Mouse (Mus musculus) layer of hippocampus, adult 2 months (tissue): Measurements from ENCODE around the gene Olfr523. TPM values are rescaled to one million over a fixed set of nuclear protein-coding genes. Genes with fewer than 3 reads are reported as not detected.
A peak's percentile ranks its signal among the peaks of the same experiment; 100 is the strongest.

Source experiments
- DNase-seq, 2 experiments: peaks; one replicate each; pipeline ENCODE4 v3.0.0; 2022; ENCODE audit warnings: low spot score in 2 of 2
- H3K27ac ChIP-seq: fragments of 200-600 bp; 2 replicates; pipeline ENCODE4 v1.8.1; 2022
- H3K4me3 ChIP-seq: fragments of 200-600 bp; 2 replicates; pipeline ENCODE4 v1.8.1; 2022; ENCODE audit warnings: mild to moderate bottlenecking
- CTCF ChIP-seq: fragments of 200-600 bp; conservative IDR thresholded peaks from 2 replicates; pipeline ENCODE4 v1.8.1; 2022; ENCODE audit warnings: antibody characterized with exemption, mild to moderate bottlenecking, moderate library complexity
- total RNA-seq, 2 experiments: library from RNA; stranded (reverse); gene quantifications; 2 replicates each; pipeline ENCODE4 v1.2.3; 2021

The Olfr523 gene
- total RNA-seq, 2 experiments from 2014 or later = 0.10 to 0.20 TPM

DNA sequence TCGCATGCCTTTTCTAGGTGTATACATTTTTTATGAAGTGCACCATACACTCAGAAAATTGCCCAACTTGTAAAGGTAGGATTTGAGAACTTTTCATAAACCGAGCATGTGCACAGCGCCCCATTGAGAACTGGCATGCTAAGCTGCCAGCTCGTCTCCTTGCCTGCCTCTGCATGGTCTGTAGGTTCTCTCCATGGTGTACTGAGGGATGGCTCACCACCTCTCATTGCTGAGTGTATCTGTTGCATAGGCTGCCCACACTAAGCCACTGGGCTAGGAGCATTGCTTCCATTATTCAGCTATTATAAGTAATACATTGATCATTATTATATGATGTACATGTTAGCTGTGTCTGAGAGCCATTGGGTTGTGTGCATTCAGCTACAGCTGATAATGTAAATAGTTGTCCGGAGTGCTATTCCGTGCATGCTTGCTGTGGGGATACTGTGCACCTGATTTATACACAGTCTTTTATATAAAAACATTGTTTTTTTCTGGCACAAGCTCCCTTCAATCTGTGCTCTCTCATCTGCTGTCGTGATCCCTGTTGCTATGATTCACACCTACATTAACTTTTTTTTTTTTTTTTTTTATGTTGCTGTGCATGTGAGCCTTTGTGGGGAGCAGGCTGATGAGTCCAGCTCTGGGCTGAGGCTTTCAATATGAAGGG, 14.8 kb downstream of the Olfr523 start:
- DNase-seq = peak; percentile 47 to 54
- peak overlapping the region; percentile 92 for H3K27ac ChIP-seq
- H3K4me3 ChIP-seq = no peak overlapping the region
- TF ChIP-seq CTCF = no peak

DNA sequence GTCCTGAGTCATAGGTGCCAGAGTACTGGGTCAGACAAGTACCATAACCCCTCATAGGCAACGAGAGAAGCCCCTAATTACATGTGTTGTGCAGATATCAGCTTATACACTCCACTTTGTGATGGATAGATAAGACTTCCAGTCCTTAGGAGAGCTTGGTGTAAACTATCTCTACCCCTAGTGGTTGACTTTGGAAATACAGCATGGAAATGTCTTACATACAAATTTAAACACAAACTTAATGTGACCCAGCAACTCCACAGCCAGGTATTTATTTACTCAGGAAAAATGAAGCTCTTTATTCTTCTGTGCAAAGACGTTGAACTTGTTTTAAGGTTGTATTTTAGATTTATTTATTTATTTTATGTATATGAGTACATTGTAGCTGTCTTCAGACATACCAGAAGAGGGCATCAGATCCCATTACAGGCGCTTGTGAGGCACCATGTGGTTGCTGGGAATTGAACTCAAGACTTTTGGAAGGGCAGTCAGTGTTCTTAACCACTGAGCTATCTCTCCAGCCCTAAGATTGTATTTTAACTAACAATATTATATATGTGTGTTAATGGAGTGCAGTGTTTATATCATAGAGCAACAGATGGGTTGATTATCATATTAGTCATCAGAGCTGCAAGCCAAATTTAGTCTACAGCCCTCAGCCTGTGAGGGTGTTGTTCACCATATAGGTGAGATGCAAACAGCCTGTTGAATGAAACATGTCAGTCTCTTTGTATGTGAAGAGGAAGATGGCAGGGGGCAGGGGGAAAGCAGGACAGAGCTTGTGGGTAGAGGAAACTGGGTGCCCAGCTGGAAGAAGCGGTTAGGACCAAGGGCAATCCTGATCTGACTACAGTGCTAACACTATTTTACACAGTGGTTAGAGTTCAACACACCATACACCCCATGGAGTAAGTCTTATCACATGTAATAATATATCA, 15.6 kb downstream of the Olfr523 start:
- H3K27ac ChIP-seq = peak overlapping the region; percentile 92
- no peak for DNase-seq
- peak; percentile 81 for TF ChIP-seq CTCF
- no peak overlapping the region for H3K4me3 ChIP-seq

DNA sequence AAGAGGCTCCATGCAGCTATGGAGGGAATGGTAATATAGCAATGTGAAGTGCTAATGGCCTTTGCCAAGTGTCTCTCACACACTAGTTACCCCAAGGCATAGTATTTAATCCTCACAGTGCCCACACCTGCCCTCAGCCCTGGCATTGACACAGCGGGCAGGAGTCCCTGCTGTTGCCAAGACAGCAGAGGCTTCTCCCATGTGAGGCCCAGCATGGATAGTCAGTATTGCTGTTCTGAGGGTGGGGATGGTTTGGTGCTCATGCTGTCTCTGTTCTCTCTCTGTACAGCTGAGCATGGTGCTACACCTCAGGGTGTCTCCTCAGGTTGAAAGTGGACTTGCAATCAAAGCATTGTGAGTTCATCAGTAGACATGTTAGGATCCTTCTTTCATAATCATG, 17.4 kb downstream of the Olfr523 start:
- peak overlapping the region; percentile 92; the same call in 1 of the 2 replicates for H3K27ac ChIP-seq
- no peak for TF ChIP-seq CTCF
- no peak for DNase-seq
- no peak overlapping the region for H3K4me3 ChIP-seq

DNA sequence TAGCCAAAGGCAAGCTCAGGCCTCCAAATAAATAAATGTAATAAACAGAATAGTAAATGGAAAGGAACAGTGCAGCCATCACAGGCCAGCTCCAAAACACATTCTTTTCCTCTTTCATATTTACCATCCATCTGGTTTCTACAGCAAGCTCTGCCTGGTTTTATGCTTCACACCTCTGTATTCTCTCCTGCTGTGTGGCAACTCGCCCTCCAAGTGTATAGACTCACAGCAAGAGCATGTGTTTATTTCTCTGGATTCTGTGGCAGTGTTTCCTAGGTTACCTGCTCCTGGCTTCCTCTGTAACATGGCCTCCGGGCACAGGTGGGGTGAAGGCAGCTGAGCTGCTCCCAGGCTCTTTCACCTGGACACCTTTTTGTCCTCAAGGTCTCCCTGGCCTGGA, 19.4 kb downstream of the Olfr523 start:
- no peak for DNase-seq
- Histone ChIP-seq H3K4me3 (no peak overlapping the region), H3K27ac (peak overlapping the region; percentile 33; the same call in 1 of the 2 replicates)
- TF ChIP-seq CTCF = no peak

DNA sequence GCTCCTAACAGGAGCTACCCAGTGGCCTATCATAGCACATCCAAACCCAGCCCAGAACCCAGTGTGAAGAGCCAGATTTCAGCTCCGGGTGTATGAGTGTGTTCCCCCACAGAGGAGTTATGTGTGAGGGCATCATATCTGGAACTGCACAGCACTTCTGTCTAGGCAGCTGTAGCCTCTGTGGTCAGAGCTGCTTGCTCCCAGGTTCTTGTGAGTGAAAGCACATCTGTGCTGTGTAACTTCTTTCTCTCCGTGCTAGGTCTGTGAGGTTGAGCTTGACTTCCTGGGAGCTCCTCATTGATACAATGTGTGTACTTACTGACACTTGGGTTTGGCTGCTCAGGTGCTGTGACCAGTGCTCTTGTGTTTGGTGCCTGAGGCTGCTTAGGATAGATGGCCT, 19.8 kb downstream of the Olfr523 start:
- Histone ChIP-seq H3K27ac (peak overlapping the region; percentile 33; the same call in 1 of the 2 replicates), H3K4me3 (no peak overlapping the region)
- TF ChIP-seq CTCF = no peak
- DNase-seq = no peak

DNA sequence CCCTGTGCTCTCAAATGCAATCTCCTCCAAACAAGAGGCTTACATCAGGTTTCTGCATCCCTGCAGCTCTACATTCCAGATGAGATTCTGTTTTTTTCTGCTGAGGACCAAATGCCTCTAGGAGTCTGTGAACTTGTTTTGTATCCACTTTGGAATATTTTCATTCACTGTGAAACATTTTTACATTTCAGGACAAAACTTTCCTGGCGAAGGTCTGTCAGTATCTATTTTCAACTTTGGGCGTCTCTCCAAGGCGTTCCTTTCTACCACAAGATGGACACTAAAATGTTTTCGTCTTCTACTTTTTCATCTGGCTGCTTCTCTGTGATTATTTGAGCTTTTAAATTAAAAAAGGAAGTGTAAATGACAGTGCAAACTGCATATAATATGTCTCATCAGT, 21.0 kb downstream of the Olfr523 start:
- DNase-seq = no peak
- Histone ChIP-seq H3K27ac (peak overlapping the region; percentile 59; the same call in 1 of the 2 replicates), H3K4me3 (no peak overlapping the region)
- TF ChIP-seq CTCF = no peak

DNA sequence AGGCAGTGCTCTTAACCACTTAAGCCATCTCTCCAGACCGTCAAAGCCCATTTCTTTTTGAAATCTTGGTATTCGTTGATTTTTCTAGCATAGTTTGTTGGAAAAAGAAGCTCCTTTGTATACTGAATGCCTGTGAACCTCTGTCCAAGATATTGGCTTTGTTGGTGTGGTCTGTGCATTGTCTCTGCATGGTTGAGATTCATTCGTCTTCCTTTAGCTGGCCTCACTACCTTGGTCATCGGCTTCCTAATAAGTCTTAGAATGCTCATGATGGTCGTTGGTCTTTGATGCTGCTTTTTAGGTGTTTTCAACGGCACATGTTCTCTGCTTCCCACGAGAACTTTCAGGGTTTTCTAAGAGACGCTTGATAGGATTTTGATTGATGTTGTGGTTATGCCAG, 23.0 kb downstream of the Olfr523 start:
- no peak overlapping the region for H3K4me3 ChIP-seq
- peak overlapping the region; percentile 85 for H3K27ac ChIP-seq
- no peak for TF ChIP-seq CTCF
- DNase-seq = no peak

DNA sequence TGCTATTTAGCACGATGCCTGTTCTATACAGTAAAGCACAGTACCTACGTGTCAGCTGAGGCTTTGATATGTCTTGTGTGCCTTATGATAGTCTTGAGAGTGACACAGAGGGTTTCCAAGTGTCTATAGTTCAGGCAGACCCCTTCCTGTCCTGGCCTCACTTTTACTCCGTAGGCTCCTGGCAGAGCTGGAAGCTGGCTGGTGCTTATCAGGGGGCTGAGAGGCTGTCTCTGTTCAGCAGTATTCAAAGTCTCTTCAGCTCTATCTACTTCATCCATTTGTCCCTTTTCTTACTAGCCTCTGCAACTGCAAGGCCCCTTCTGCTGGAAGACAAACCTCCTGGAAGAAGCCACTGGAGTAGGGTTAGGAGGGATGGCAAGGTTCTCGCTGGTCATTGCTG, 28.1 kb downstream of the Olfr523 start:
- no peak for TF ChIP-seq CTCF
- Histone ChIP-seq H3K4me3 (no peak overlapping the region), H3K27ac (no peak overlapping the region)
- DNase-seq = no peak

DNA sequence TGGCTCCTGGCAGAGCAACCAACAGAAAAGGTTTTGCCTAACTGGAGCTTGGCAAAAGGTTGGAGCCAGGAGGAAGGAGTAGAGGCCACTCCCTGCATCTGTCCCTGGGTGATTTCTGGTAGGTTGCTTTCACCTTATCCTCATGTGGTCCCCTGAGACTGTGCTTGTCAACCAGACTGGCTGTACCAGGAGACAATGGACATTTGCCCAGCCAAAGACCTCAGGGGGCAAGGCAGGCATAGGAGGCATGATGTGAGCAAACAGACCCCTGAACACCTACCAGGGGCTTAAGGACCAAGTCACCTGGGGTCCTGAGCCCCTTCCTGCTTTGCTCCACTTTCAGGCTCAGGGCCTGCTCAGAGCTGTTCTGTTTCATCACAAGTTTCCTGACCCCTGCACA, 32.8 kb downstream of the Olfr523 start, which contains the start of gene Olfr524:
Gene Olfr524, minus strand, starts transcription at position 101 of the 400 bp plus-strand sequence.
- no peak for TF ChIP-seq CTCF
- no peak for DNase-seq
- Histone ChIP-seq H3K4me3 (no peak within 1 kb of the TSS), H3K27ac (no peak within 1 kb of the TSS)

DNA sequence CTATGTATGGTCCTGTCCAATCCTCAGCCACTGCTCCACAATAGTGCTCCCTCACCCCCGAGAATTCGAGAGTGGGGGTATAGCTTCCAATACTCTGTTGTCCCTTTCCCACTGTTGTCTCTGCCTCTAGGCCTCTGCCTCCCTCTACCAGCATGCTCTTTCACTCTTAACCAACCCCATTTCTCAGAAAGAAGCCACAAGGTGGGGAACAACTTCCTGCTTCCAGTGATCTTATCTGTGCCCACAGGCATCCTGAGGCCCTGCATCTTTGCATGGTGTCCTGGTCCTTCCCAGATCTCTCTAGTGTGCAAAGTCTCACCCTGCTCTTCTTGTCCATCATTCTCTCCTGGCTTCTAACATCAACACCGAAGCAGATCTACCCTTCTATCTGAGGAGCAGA, 33.9 kb downstream of the Olfr523 start:
- no peak for TF ChIP-seq CTCF
- Histone ChIP-seq H3K4me3 (no peak overlapping the region), H3K27ac (no peak overlapping the region)
- DNase-seq = no peak

DNA sequence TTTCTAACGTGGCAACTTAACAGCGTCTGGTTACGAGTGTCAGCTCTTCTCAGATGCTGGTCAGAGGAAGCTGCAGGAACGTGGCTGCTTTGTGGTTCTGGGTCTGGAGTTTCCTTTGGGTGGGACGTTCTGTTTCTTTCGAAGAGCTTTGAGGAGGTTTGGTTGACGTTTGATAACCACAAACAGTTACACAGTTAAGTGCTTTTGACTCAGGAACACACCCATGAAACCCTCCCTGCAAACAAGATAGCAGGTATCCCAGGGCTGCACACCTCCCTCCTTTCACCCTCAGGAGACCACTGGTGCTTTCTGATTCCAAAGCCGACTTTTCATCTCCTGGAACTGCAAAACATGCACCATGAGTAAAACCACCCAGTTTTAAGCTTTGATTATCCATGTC, 35.1 kb downstream of the Olfr523 start:
- H3K27ac ChIP-seq = no peak overlapping the region
- H3K4me3 ChIP-seq = no peak overlapping the region
- no peak for DNase-seq
- TF ChIP-seq CTCF = no peak

DNA sequence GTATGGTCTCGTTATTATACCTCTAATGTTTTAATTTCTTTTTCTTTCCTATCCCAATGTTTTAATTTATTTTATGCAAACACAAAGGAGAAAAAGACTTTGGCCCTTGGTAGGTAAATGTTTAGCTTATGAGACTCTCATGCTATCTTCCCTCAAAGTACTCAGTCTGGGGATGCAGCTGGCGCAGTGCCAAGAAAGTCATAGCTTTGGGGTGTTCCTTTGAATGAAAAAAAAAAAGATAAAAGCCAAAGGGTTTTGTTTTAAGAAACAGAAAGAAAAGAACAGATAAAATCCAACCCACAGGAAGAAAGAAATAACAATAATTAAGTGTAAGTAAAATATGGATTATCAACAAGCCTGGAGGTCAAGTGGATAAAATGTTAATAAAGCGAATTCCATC, 35.7 kb downstream of the Olfr523 start:
- H3K4me3 ChIP-seq = no peak overlapping the region
- DNase-seq = no peak
- no peak for TF ChIP-seq CTCF
- H3K27ac ChIP-seq = no peak overlapping the region

DNA sequence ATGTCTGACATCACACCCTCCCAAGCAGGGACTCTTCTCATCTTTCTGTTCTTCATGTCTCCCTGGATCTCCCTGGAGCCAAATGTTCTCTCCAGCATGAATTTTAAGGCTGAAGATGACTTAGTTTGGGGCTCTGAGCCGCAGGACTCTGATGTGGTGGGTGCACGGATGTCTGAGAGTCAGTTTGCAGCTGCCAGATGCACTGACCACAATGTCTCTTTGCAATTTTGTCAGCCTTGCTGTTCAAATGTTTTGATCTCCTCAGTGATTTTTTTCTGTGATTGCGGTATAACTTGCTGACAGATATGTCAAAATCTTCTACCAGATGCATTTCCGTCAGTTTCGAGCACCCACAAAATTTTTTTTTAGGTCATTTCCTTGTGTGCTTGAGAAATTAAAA, 40.8 kb downstream of the Olfr523 start:
- DNase-seq = no peak
- H3K27ac ChIP-seq = no peak overlapping the region
- TF ChIP-seq CTCF = no peak
- H3K4me3 ChIP-seq = no peak overlapping the region
